Mouse (Mus musculus): Measurements from ENCODE around the gene Mphosph10.

DNA sequence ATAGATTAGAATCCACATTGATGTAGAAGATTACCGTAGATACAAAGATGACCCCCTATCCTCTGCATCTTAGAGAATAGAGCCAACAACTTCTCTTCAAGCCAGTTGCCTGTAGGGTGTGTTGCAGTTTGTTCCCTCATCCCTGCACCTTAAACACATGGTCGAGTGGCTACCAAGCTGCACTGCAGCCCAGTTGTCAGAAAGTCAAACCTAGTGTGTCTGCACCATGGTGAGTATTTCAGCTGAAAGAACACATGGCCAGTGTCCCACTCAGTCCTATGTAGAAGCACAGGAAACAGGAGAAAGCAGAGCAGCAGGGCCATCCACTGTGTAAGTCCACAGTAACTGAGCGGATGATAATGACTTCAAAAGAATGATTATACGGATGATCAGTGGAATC is 64.6 kb downstream of the Mphosph10 start:
- no peak for TF ChIP-seq CTCF (IDR thresholded peaks at IDR 0.05; ENCODE audit: low read depth)
- no peak for TF ChIP-seq EP300 (IDR thresholded peaks at IDR 0.05; ENCODE audit: low read depth)

Data from heart, postnatal 0 days (tissue).